Mouse (Mus musculus): ENCODE data around the gene Igfbp5. TPM values are rescaled to one million over a fixed set of nuclear protein-coding genes. Genes with fewer than 3 reads are reported as not detected.

Igfbp5 gene
- polyA plus RNA-seq, 1 experiment = 691 TPM

DNA sequence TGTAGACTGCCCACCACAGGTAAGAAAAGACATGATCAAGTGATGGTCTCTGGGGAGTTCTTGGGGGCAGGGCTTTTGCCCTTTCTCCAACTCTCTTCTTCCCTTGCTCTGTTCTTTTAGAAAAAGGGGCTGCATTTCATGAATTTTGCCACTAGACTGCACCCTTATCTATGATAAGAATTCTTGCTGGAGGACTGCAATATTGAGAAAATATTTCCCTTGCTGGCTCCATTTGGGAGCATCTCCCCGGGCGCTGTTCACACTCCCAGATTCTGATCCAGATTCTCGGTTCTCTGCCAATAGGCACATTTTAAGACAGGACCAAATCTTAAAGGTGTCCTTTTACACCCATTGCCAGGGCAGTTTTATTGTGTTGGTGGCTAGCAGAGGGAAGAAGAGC lies 1.4 kb upstream of the Igfbp5 start:
- no peak overlapping the region for H3ac ChIP-seq (ENCODE audit: control insufficient read depth, insufficient read length)
- H3K36me3 ChIP-seq (ENCODE audit: control insufficient read depth, insufficient read depth) = no peaks in the 10 kb centered on the region
- peak overlapping the region; percentile 33 for H3K4me2 ChIP-seq (ENCODE audit: low read depth)
- H3K4me3 ChIP-seq = no peak overlapping the region
- H3K27me3 ChIP-seq (ENCODE audit: control insufficient read depth, insufficient read depth, insufficient read length) = no peaks in the 10 kb centered on the region
- no peak for TF ChIP-seq REST (IDR thresholded peaks at IDR 0.05; ENCODE audit: insufficient read depth, insufficient read length)
- TF ChIP-seq MAX (IDR thresholded peaks at IDR 0.05; ENCODE audit: low read depth) = no peak
- no peak for TF ChIP-seq POLR2A (IDR thresholded peaks at IDR 0.05; ENCODE audit: insufficient read length, low read depth)
- TF ChIP-seq USF1 (IDR thresholded peaks at IDR 0.05; ENCODE audit: low read depth) = no peak
- no peak for TF ChIP-seq TCF3 (IDR thresholded peaks at IDR 0.05; ENCODE audit: insufficient read length, low read depth)
- TF ChIP-seq MYOG (IDR thresholded peaks at IDR 0.05; ENCODE audit: control insufficient read depth in 1 of 3, insufficient read depth in 1 of 3, insufficient read length in 2 of 3, low read depth in 2 of 3) = no peak
- no peak for TF ChIP-seq SRF (IDR thresholded peaks at IDR 0.05; ENCODE audit: control insufficient read depth, insufficient read length, low read depth)
- no peak for TF ChIP-seq E2F4 (IDR thresholded peaks at IDR 0.05; ENCODE audit: insufficient read depth)
- TF ChIP-seq CEBPB (IDR thresholded peaks at IDR 0.05; ENCODE audit: insufficient read depth, poor library complexity, severe bottlenecking) = no peak
- TF ChIP-seq TCF12 (IDR thresholded peaks at IDR 0.05; ENCODE audit: insufficient read depth, poor library complexity, severe bottlenecking) = no peak
- TF ChIP-seq POLR2AphosphoS2 (IDR thresholded peaks at IDR 0.05; ENCODE audit: insufficient read length, low read depth) = no peak
- no peak for TF ChIP-seq MYOD1 (IDR thresholded peaks at IDR 0.05; ENCODE audit: control insufficient read depth in 1 of 3, insufficient read length in 2 of 3, low read depth in 2 of 3)
- peaks cover 30% of the 10 kb centered on the region for H3K79me2 ChIP-seq (ENCODE audit: control insufficient read depth, insufficient read depth)

DNA sequence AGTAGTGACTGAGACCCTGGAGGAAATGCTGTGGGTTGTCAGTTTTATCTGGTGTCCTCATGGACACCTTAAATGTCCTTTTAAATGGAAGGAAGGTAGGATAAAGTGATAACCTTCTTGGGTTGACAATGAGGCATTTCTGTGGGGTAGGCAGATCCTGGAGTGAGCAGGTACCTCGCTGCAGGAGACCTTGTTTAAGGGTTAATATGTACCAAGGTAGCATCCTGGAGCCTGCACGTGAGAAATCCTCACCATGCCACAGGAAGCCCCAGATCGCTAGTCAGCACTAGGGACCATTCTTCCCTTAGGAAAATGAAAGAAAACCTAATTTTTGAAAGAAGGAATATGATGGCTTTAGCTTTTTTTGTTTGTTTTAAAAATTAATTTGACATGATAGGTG lies 1.0 kb upstream of the Igfbp5 start:
- Histone ChIP-seq H3K79me2 (ENCODE audit: control insufficient read depth, insufficient read depth) (peaks cover 34% of the 10 kb centered on the region), H3K4me3 (no peak overlapping the region), H3K36me3 (ENCODE audit: control insufficient read depth, insufficient read depth) (no peaks in the 10 kb centered on the region), H3K4me2 (ENCODE audit: low read depth) (peak overlapping the region; percentile 33), H3K27me3 (ENCODE audit: control insufficient read depth, insufficient read depth, insufficient read length) (no peaks in the 10 kb centered on the region), H3ac (ENCODE audit: control insufficient read depth, insufficient read length) (no peak overlapping the region)
- no peak for TF ChIP-seq POLR2A (IDR thresholded peaks at IDR 0.05; ENCODE audit: insufficient read length, low read depth)
- no peak for TF ChIP-seq MYOG (IDR thresholded peaks at IDR 0.05; ENCODE audit: control insufficient read depth in 1 of 3, insufficient read depth in 1 of 3, insufficient read length in 2 of 3, low read depth in 2 of 3)
- no peak for TF ChIP-seq E2F4 (IDR thresholded peaks at IDR 0.05; ENCODE audit: insufficient read depth)
- no peak for TF ChIP-seq REST (IDR thresholded peaks at IDR 0.05; ENCODE audit: insufficient read depth, insufficient read length)
- TF ChIP-seq TCF12 (IDR thresholded peaks at IDR 0.05; ENCODE audit: insufficient read depth, poor library complexity, severe bottlenecking) = no peak
- no peak for TF ChIP-seq MYOD1 (IDR thresholded peaks at IDR 0.05; ENCODE audit: control insufficient read depth in 1 of 3, insufficient read length in 2 of 3, low read depth in 2 of 3)
- no peak for TF ChIP-seq TCF3 (IDR thresholded peaks at IDR 0.05; ENCODE audit: insufficient read length, low read depth)
- TF ChIP-seq USF1 (IDR thresholded peaks at IDR 0.05; ENCODE audit: low read depth) = no peak
- TF ChIP-seq POLR2AphosphoS2 (IDR thresholded peaks at IDR 0.05; ENCODE audit: insufficient read length, low read depth) = no peak
- TF ChIP-seq CEBPB (IDR thresholded peaks at IDR 0.05; ENCODE audit: insufficient read depth, poor library complexity, severe bottlenecking) = no peak
- no peak for TF ChIP-seq MAX (IDR thresholded peaks at IDR 0.05; ENCODE audit: low read depth)

GRCm38 (mm10) chr1:72873511-72874286 lies 985 bp downstream of the Igfbp5 start:
- TF ChIP-seq SRF (IDR thresholded peaks at IDR 0.05; ENCODE audit: control insufficient read depth, insufficient read length, low read depth) = no peak
- TF ChIP-seq TCF12 (IDR thresholded peaks at IDR 0.05; ENCODE audit: insufficient read depth, poor library complexity, severe bottlenecking) = no peak
- no peak for TF ChIP-seq CEBPB (IDR thresholded peaks at IDR 0.05; ENCODE audit: insufficient read depth, poor library complexity, severe bottlenecking)
- TF ChIP-seq USF1 (IDR thresholded peaks at IDR 0.05; ENCODE audit: low read depth) = no peak
- peak in 1 of 3 experiments; percentile 26 for TF ChIP-seq MYOG (IDR thresholded peaks at IDR 0.05; ENCODE audit: control insufficient read depth in 1 of 3, insufficient read depth in 1 of 3, insufficient read length in 2 of 3, low read depth in 2 of 3)
- TF ChIP-seq MAX (IDR thresholded peaks at IDR 0.05; ENCODE audit: low read depth) = no peak
- peak; percentile 96 for TF ChIP-seq POLR2A (IDR thresholded peaks at IDR 0.05; ENCODE audit: insufficient read length, low read depth)
- TF ChIP-seq POLR2AphosphoS2 (IDR thresholded peaks at IDR 0.05; ENCODE audit: insufficient read length, low read depth) = peak; percentile 94
- peak overlapping the region; percentile 97 for H3K4me3 ChIP-seq
- peak overlapping the region; percentile 63 for H3K4me2 ChIP-seq (ENCODE audit: low read depth)
- H3K27me3 ChIP-seq (ENCODE audit: control insufficient read depth, insufficient read depth, insufficient read length) = no peaks in the 10 kb centered on the region
- peaks cover 46% of the 10 kb centered on the region for H3K79me2 ChIP-seq (ENCODE audit: control insufficient read depth, insufficient read depth)
- peak overlapping the region; percentile 22 for H3ac ChIP-seq (ENCODE audit: control insufficient read depth, insufficient read length)
- no peaks in the 10 kb centered on the region for H3K36me3 ChIP-seq (ENCODE audit: control insufficient read depth, insufficient read depth)

GRCm38 (mm10) chr1:72873078-72873477 lies 1.6 kb downstream of the Igfbp5 start:
- Histone ChIP-seq H3ac (ENCODE audit: control insufficient read depth, insufficient read length) (peak overlapping the region; percentile 22), H3K27me3 (ENCODE audit: control insufficient read depth, insufficient read depth, insufficient read length) (no peaks in the 10 kb centered on the region), H3K4me2 (ENCODE audit: low read depth) (peak overlapping the region; percentile 63), H3K79me2 (ENCODE audit: control insufficient read depth, insufficient read depth) (peaks cover 46% of the 10 kb centered on the region), H3K4me3 (peak overlapping the region; percentile 97), H3K36me3 (ENCODE audit: control insufficient read depth, insufficient read depth) (peaks cover 3% of the 10 kb centered on the region)
- TF ChIP-seq REST (IDR thresholded peaks at IDR 0.05; ENCODE audit: insufficient read depth, insufficient read length) = no peak
- no peak for TF ChIP-seq MYOG (IDR thresholded peaks at IDR 0.05; ENCODE audit: control insufficient read depth in 1 of 3, insufficient read depth in 1 of 3, insufficient read length in 2 of 3, low read depth in 2 of 3)
- TF ChIP-seq CEBPB (IDR thresholded peaks at IDR 0.05; ENCODE audit: insufficient read depth, poor library complexity, severe bottlenecking) = no peak
- no peak for TF ChIP-seq TCF12 (IDR thresholded peaks at IDR 0.05; ENCODE audit: insufficient read depth, poor library complexity, severe bottlenecking)
- TF ChIP-seq POLR2A (IDR thresholded peaks at IDR 0.05; ENCODE audit: insufficient read length, low read depth) = no peak
- no peak for TF ChIP-seq E2F4 (IDR thresholded peaks at IDR 0.05; ENCODE audit: insufficient read depth)
- no peak for TF ChIP-seq MAX (IDR thresholded peaks at IDR 0.05; ENCODE audit: low read depth)
- TF ChIP-seq USF1 (IDR thresholded peaks at IDR 0.05; ENCODE audit: low read depth) = no peak
- no peak for TF ChIP-seq MYOD1 (IDR thresholded peaks at IDR 0.05; ENCODE audit: control insufficient read depth in 1 of 3, insufficient read length in 2 of 3, low read depth in 2 of 3)
- TF ChIP-seq TCF3 (IDR thresholded peaks at IDR 0.05; ENCODE audit: insufficient read length, low read depth) = no peak
- no peak for TF ChIP-seq POLR2AphosphoS2 (IDR thresholded peaks at IDR 0.05; ENCODE audit: insufficient read length, low read depth)
- TF ChIP-seq SRF (IDR thresholded peaks at IDR 0.05; ENCODE audit: control insufficient read depth, insufficient read length, low read depth) = no peak
